Mouse (Mus musculus): ENCODE measurements around the gene Ppp6r1. TPM values are rescaled to one million over a fixed set of nuclear protein-coding genes. Genes with fewer than 3 reads are reported as not detected.

The Ppp6r1 gene
- polyA plus RNA-seq (2011; ENCODE audit: insufficient read depth, insufficient read length, low replicate concordance, missing spikeins) = 53.3 and 89.0 TPM in 2 replicates

GRCm38 (mm10) chr7:4658912-4659551 is at the start of gene Ppp6r1:
Gene Ppp6r1, minus strand, starts transcription at chr7:4659019.
- Histone ChIP-seq H3K4me3 (replicated peaks; ENCODE audit: control insufficient read depth, low read depth, low read length) (peak within 1 kb of the TSS; percentile 94), H3K4me1 (ENCODE audit: control insufficient read depth, insufficient read depth, low read length) (peaks cover 4% of the 10 kb centered on the region), H3K27ac (ENCODE audit: control insufficient read depth, insufficient read depth, low read depth, low read length, poor library complexity) (peak within 1 kb of the TSS; percentile 93)
- TF ChIP-seq POLR2A (IDR thresholded peaks at IDR 0.05; ENCODE audit: borderline replicate concordance, control insufficient read depth, low read depth, low read length) (peak; percentile 96), CTCF (IDR thresholded peaks at IDR 0.05; ENCODE audit: control insufficient read depth, insufficient read depth, low read length) (peak; percentile 52)
- under 1% methylated on average over 54 of the region's 54 CpGs for WGBS

GRCm38 (mm10) chr7:4705098-4705497 is 46.3 kb upstream of the Ppp6r1 start:
- WGBS = 32% methylated on average over 18 of the region's 18 CpGs
- no peak overlapping the region for H3K27ac ChIP-seq (ENCODE audit: control insufficient read depth, insufficient read depth, low read depth, low read length, poor library complexity)
- no peak for TF ChIP-seq POLR2A (IDR thresholded peaks at IDR 0.05; ENCODE audit: borderline replicate concordance, control insufficient read depth, low read depth, low read length)
- peak; percentile 31; the same call in 1 of the 2 replicates for TF ChIP-seq CTCF (IDR thresholded peaks at IDR 0.05; ENCODE audit: control insufficient read depth, insufficient read depth, low read length)
- no peaks in the 10 kb centered on the region for H3K4me1 ChIP-seq (ENCODE audit: control insufficient read depth, insufficient read depth, low read length)
- H3K4me3 ChIP-seq (replicated peaks; ENCODE audit: control insufficient read depth, low read depth, low read length) = no peak overlapping the region

- TF ChIP-seq CTCF (IDR thresholded peaks at IDR 0.05; ENCODE audit: control insufficient read depth, insufficient read depth, low read length) = no peak
- no peak for TF ChIP-seq POLR2A (IDR thresholded peaks at IDR 0.05; ENCODE audit: borderline replicate concordance, control insufficient read depth, low read depth, low read length)
- whole genome bisulfite sequencing = 83% methylated on average over 7 of the region's 7 CpGs
- Histone ChIP-seq H3K4me3 (replicated peaks; ENCODE audit: control insufficient read depth, low read depth, low read length) (no peak overlapping the region), H3K4me1 (ENCODE audit: control insufficient read depth, insufficient read depth, low read length) (no peaks in the 10 kb centered on the region), H3K27ac (ENCODE audit: control insufficient read depth, insufficient read depth, low read depth, low read length, poor library complexity) (no peak overlapping the region)
Observed at GRCm38 (mm10) chr7:4703195-4703594, 44.4 kb upstream of the Ppp6r1 start.

DNA sequence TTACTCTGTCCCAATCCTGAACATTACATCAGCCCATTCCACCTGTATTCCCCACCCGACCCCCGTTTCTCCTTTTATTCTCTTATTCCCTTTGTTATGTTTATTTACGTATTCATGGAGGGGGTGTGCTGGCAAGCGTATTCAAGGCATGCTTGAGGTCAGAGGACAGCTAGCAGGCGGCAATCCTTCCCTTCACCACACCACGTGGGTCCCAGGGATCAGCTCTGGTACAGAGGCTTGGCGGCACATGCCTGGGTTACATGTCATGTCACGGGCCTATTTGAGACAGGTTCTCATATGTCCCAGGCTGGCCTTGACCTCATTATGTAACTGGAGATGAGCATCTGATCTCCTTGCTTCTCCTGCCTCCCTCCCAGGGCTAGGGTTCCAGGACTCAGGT is 43.5 kb upstream of the Ppp6r1 start:
- TF ChIP-seq CTCF (IDR thresholded peaks at IDR 0.05; ENCODE audit: control insufficient read depth, insufficient read depth, low read length) = no peak
- TF ChIP-seq POLR2A (IDR thresholded peaks at IDR 0.05; ENCODE audit: borderline replicate concordance, control insufficient read depth, low read depth, low read length) = no peak

GRCm38 (mm10) chr7:4693004-4693403 is 34.2 kb upstream of the Ppp6r1 start:
- H3K27ac ChIP-seq (ENCODE audit: control insufficient read depth, insufficient read depth, low read depth, low read length, poor library complexity) = no peak overlapping the region
- WGBS = 84% methylated on average over 6 of the region's 6 CpGs
- TF ChIP-seq CTCF (IDR thresholded peaks at IDR 0.05; ENCODE audit: control insufficient read depth, insufficient read depth, low read length) (no peak), POLR2A (IDR thresholded peaks at IDR 0.05; ENCODE audit: borderline replicate concordance, control insufficient read depth, low read depth, low read length) (no peak)
- no peaks in the 10 kb centered on the region; the same call in 1 of the 2 replicates for H3K4me1 ChIP-seq (ENCODE audit: control insufficient read depth, insufficient read depth, low read length)
- no peak overlapping the region for H3K4me3 ChIP-seq (replicated peaks; ENCODE audit: control insufficient read depth, low read depth, low read length)

More for the DNA sequence above, 43.5 kb upstream of the Ppp6r1 start:
- WGBS = 80% methylated on average over 8 of the region's 8 CpGs
- Histone ChIP-seq H3K27ac (ENCODE audit: control insufficient read depth, insufficient read depth, low read depth, low read length, poor library complexity) (no peak overlapping the region), H3K4me1 (ENCODE audit: control insufficient read depth, insufficient read depth, low read length) (no peaks in the 10 kb centered on the region), H3K4me3 (replicated peaks; ENCODE audit: control insufficient read depth, low read depth, low read length) (no peak overlapping the region)

DNA sequence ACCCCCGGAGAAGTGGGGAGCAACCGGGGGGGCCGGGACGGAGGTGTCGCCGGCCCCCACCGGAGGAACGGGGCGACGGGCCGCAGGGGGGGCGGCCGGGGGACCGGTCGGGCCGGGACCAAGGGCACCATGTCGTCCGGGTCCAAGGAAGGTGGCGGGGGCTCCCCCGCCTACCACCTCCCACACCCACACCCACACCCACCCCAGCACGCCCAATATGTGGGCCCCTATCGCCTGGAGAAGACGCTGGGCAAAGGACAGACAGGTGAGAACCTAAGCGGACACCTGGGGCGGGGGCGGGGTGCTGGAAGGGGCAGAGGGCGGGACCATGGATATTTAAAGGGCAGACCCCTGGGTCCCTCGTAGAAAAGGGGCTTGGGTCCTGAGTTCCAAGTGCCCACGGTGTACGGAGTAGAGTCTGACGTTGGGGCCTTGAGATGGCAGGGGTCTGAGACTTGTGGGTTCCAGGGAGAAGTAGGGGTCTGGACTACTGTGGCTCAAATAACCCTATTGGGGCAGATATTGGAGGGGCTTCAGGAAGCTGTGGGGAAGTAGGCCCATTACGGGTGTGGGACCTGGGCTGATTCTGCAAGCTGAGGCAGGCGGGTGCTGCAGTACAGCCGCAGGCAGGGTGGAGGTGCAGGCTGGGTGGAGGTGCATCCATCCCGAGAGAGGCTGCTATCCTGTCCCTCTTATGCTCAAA is 32.3 kb upstream of the Ppp6r1 start:
- WGBS = 28% methylated on average over 34 of the region's 35 CpGs
- no peak overlapping the region for H3K4me3 ChIP-seq (replicated peaks; ENCODE audit: control insufficient read depth, low read depth, low read length)

GRCm38 (mm10) chr7:4690387-4690786 is 31.6 kb upstream of the Ppp6r1 start, which contains the start of gene Brsk1:
Gene Brsk1, plus strand, starts transcription at chr7:4690604.
- no peak for TF ChIP-seq POLR2A (IDR thresholded peaks at IDR 0.05; ENCODE audit: borderline replicate concordance, control insufficient read depth, low read depth, low read length)
- TF ChIP-seq CTCF (IDR thresholded peaks at IDR 0.05; ENCODE audit: control insufficient read depth, insufficient read depth, low read length) = no peak
- no peak within 1 kb of the TSS for H3K27ac ChIP-seq (ENCODE audit: control insufficient read depth, insufficient read depth, low read depth, low read length, poor library complexity)
- WGBS = 4% methylated on average over 10 of the region's 18 CpGs
- no peaks in the 10 kb centered on the region; the same call in 1 of the 2 replicates for H3K4me1 ChIP-seq (ENCODE audit: control insufficient read depth, insufficient read depth, low read length)
- H3K4me3 ChIP-seq (replicated peaks; ENCODE audit: control insufficient read depth, low read depth, low read length) = no peak within 1 kb of the TSS

More for the DNA sequence above, 32.3 kb upstream of the Ppp6r1 start:
- TF ChIP-seq POLR2A (IDR thresholded peaks at IDR 0.05; ENCODE audit: borderline replicate concordance, control insufficient read depth, low read depth, low read length) (no peak), CTCF (IDR thresholded peaks at IDR 0.05; ENCODE audit: control insufficient read depth, insufficient read depth, low read length) (no peak)
- no peaks in the 10 kb centered on the region; the same call in 1 of the 2 replicates for H3K4me1 ChIP-seq (ENCODE audit: control insufficient read depth, insufficient read depth, low read length)
- H3K27ac ChIP-seq (ENCODE audit: control insufficient read depth, insufficient read depth, low read depth, low read length, poor library complexity) = no peak overlapping the region
